Mouse (Mus musculus): ENCODE results near the gene Cep131.

DNA sequence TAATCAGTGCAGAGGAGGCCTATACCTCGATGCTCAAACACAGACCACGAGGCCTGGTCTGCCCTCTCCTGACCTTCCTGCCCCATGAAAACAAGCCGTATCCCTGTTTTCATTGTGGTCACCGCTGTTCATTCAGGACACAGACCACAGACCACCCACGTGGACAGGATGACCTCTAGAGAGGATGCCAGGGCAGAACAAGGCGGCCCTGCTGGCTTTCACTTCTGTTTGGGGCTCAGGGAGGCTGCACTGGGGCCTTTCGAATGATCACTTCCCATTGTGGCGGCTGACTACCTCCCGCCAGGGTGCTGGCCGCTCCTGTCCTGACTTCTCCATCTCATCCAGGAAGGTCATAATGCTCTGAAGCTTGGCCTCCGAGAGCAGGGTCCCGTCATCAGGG is 15.6 kb downstream of the Cep131 start:
- no peak for TF ChIP-seq CTCF (IDR thresholded peaks at IDR 0.05; ENCODE audit: low read depth)
- no peak for TF ChIP-seq EP300 (IDR thresholded peaks at IDR 0.05; ENCODE audit: low read depth)

All from liver, postnatal 0 days (tissue).